Mouse (Mus musculus): Measurements from ENCODE around the gene Aox1. TPM values are rescaled to one million over a fixed set of nuclear protein-coding genes. Genes with fewer than 3 reads are reported as not detected.

Aox1 gene
- polyA plus RNA-seq, 1 experiment: 32.9 TPM

DNA sequence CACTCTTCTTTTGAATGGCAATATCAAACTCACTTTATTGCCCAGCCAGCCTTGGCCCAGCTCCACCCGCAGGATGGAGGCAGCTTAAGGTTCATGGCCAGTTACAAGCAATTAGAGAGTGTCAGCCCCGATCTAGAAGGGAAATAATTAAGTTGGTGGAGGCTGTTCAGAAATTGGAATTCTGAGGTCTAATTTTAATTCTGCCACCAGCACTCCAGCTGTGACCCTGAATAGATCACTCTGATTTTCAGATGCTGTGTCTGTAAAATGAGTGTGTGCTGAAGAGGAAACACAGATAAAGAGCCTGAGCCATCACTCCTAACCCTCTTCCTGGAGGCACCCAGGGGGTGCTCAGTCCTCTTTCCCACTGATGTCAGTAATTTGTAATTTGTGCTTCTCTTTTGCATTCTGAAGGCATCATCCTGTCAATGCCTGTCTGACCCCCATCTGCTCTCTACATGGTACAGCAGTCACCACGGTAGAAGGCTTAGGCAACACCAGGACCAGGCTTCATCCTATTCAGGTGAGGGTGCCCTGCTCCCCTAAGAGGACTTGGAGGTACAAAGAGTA lies 17.1 kb downstream of the Aox1 start:
- H3K4me1 ChIP-seq (ENCODE audit: control insufficient read depth, insufficient read depth, insufficient read length, low read length): no peaks in the 10 kb centered on the region
- no peak overlapping the region for H3K4me3 ChIP-seq (ENCODE audit: insufficient read depth, low read depth, low read length)
- no peak overlapping the region for H3K27ac ChIP-seq (replicated peaks; ENCODE audit: low read depth, low read length)

DNA sequence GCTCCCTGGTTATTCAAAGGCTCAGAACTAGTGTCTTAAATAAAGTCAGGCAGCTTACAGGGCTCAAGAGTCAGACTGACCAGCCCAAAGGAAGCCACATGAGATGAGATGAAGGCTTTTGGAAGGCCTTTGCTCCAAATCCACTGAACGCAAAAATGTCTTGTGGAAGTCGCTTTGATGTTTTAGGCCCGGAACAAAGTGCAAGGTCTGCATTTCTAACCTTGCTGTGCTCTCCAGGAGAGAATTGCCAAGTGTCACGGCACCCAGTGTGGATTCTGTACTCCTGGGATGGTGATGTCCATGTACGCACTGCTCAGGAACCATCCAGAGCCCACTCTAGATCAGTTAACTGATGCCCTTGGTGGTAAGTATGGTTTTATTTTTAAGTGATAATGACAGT lies 19.4 kb downstream of the Aox1 start:
- H3K4me1 ChIP-seq (ENCODE audit: control insufficient read depth, insufficient read depth, insufficient read length, low read length): no peaks in the 10 kb centered on the region
- no peak overlapping the region for H3K27ac ChIP-seq (replicated peaks; ENCODE audit: low read depth, low read length)
- H3K4me3 ChIP-seq (ENCODE audit: insufficient read depth, low read depth, low read length): no peak overlapping the region

DNA sequence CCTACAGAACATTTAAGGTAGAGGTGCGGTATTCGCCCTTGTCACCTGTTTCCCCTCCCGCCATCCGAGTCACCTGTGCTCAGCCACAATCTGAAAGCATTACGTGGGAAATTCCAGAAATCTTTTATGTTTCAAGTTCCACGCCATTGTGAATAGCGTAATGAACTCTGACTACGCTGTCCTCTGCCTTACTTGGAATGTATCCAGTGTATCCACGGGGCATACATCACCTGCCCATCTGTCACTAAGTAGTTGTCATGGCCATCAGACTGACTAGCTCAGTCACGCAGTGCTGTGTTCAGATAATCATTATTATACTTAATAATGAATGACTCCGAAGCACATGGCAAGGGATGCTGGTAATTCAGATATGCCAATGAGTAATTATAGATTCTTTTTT lies 25.9 kb downstream of the Aox1 start:
- H3K27ac ChIP-seq (replicated peaks; ENCODE audit: low read depth, low read length): no peak overlapping the region
- H3K4me1 ChIP-seq (ENCODE audit: control insufficient read depth, insufficient read depth, insufficient read length, low read length): no peaks in the 10 kb centered on the region
- no peak overlapping the region for H3K4me3 ChIP-seq (ENCODE audit: insufficient read depth, low read depth, low read length)

DNA sequence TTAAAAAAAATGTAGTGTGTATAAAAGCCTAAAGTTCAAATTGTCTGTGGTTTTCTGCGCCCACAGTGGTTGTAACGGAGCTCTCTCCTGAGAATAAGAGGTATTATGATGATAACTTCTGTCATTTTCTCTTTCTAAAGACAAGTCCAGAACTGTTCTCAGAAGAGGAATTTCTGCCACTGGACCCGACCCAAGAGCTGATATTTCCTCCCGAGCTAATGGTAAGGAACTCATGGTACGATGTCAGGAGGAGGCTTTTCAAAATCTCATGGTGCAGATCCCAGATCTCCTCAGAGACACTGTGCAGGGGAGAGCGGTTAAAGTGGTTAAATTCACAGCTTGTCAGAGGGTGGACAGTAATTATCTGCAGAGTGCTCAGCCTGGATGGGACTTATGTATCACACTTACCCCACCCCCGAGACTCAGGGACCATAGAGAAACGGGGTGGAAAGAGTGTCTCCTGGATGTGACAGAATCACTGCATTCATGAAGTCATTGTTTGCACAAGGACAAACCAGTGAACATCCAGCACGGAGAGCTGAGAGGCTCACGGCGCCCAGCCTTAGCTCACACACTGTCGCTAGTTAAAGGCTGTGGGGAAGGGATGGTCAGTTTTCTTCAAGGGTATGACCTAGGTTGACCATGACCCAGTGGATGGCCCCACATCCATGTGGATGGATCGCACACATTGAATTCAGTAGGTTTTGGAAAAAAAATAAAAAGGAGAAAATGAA lies 26.5 kb downstream of the Aox1 start:
- Histone ChIP-seq H3K27ac (replicated peaks; ENCODE audit: low read depth, low read length) (no peak overlapping the region; the same call in 1 of the 2 replicates), H3K4me1 (ENCODE audit: control insufficient read depth, insufficient read depth, insufficient read length, low read length) (no peaks in the 10 kb centered on the region), H3K4me3 (ENCODE audit: insufficient read depth, low read depth, low read length) (no peak overlapping the region)

DNA sequence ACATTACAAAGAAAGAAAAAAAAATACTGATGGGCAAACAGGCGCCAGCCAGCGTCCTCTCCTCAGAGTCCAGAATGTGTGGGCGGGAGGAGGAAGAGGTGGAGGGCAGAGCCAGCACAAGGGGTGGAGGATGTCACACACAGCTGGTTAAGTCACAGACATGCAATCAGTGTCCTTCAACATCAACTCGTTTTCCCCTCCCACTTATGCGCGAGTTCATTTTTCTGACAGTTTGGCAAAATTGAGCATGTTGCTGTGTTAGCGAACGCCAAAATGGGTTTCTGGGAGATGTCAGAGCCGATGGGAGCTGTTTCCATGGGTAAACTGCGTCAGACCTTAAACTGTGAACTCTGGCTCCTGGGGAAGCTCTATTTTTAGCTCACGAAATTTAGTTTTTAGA lies 27.2 kb downstream of the Aox1 start:
- Histone ChIP-seq H3K27ac (replicated peaks; ENCODE audit: low read depth, low read length) (no peak overlapping the region), H3K4me3 (ENCODE audit: insufficient read depth, low read depth, low read length) (no peak overlapping the region), H3K4me1 (ENCODE audit: control insufficient read depth, insufficient read depth, insufficient read length, low read length) (no peaks in the 10 kb centered on the region)

DNA sequence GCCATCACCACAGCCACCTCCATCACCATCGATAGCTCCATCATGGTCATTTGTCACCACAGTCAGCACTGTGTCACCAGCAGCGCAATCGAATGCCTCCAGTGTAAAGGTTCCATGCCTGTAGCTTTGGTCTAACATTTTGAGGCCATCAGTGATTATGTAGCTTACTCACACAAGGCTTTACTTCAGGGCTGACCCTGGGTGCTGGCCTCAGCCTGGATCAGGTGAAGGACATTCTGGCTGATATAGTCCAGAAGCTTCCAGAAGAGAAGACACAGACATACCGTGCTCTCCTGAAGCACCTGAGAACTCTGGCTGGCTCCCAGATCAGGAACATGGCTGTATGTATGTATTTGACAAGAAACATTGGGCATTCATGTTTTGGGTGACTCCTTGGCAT lies 29.1 kb downstream of the Aox1 start:
- Histone ChIP-seq H3K27ac (replicated peaks; ENCODE audit: low read depth, low read length) (no peak overlapping the region), H3K4me3 (ENCODE audit: insufficient read depth, low read depth, low read length) (no peak overlapping the region), H3K4me1 (ENCODE audit: control insufficient read depth, insufficient read depth, insufficient read length, low read length) (no peaks in the 10 kb centered on the region)

DNA sequence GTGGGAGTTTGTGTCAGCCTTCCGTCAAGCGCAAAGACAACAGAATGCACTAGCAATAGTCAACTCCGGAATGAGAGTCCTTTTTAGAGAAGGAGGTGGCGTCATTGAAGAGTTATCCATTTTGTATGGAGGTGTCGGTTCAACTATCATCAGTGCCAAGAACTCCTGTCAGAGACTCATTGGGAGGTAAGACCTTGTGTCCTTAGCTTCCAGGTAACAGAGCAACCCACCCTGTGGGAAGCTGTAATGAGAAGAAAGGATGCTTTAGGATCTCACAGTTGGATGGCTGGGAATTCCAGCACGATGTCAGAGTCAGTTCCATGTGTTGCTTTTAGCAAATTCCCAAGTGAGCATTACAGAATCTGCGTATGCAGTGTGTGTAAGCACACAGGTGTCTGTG lies 32.4 kb downstream of the Aox1 start:
- H3K4me1 ChIP-seq (ENCODE audit: control insufficient read depth, insufficient read depth, insufficient read length, low read length): no peaks in the 10 kb centered on the region
- no peak overlapping the region for H3K27ac ChIP-seq (replicated peaks; ENCODE audit: low read depth, low read length)
- no peak overlapping the region for H3K4me3 ChIP-seq (ENCODE audit: insufficient read depth, low read depth, low read length)

DNA sequence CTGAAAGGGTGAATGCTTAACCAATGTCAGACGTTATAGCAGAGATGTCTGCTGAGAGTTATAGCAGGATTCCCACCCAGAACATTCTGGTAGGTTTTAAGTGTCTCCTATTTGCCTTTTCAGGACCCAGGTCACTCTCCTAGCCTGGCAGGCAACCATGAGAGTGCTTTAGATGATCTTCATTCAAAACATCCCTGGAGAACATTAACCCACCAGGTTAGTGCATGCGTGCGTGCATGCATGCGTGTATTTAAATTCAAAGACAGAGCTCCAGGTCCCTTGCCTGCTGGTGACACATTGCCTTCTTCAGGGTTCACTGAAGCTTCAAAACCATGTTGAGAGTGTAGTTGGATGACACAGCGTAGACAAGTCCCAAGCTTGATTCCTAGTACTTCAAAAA lies 35.4 kb downstream of the Aox1 start:
- Histone ChIP-seq H3K27ac (replicated peaks; ENCODE audit: low read depth, low read length) (no peak overlapping the region), H3K4me3 (ENCODE audit: insufficient read depth, low read depth, low read length) (no peak overlapping the region), H3K4me1 (ENCODE audit: control insufficient read depth, insufficient read depth, insufficient read length, low read length) (no peaks in the 10 kb centered on the region)

DNA sequence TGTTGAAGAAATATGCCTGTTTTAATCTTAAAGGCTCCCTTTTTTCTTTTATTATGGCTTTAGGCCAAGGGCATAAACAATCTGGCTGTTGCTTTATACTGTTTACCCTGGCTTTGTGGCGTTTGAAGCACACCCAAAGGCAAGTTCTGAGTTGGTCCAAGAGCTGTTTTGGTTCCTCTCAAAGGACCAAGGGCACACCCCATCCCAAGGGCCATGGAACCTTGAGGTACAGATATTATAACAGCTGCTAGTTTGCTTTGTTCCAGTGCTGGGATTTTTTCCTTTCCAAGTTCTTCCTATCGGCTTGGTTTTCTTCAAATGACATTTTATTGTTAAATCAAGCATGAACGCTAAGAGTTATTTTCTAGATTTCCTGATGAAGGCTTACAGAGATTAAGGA lies 35.9 kb downstream of the Aox1 start:
- no peak overlapping the region for H3K27ac ChIP-seq (replicated peaks; ENCODE audit: low read depth, low read length)
- H3K4me3 ChIP-seq (ENCODE audit: insufficient read depth, low read depth, low read length): no peak overlapping the region
- no peaks in the 10 kb centered on the region for H3K4me1 ChIP-seq (ENCODE audit: control insufficient read depth, insufficient read depth, insufficient read length, low read length)

DNA sequence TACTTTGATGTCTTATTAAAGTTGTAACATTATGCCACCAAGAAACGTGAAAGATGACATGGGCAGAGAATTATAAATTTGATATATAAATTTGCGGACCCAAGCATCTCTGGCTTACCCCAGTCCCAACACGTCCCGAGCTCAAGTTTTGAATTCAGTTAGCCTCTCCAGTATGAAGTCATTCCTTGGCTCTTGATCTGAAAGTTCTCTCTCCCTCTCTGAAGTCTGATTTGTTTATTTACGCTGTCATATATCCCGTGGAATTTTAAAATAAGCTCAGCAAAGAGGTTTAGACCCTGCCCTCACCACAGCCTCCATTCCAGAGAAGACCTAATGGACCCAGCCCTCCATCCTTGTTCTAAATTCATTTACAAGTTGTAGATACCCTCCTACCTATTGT lies 39.5 kb downstream of the Aox1 start:
- Histone ChIP-seq H3K4me1 (ENCODE audit: control insufficient read depth, insufficient read depth, insufficient read length, low read length) (no peaks in the 10 kb centered on the region), H3K4me3 (ENCODE audit: insufficient read depth, low read depth, low read length) (no peak overlapping the region), H3K27ac (replicated peaks; ENCODE audit: low read depth, low read length) (no peak overlapping the region)

DNA sequence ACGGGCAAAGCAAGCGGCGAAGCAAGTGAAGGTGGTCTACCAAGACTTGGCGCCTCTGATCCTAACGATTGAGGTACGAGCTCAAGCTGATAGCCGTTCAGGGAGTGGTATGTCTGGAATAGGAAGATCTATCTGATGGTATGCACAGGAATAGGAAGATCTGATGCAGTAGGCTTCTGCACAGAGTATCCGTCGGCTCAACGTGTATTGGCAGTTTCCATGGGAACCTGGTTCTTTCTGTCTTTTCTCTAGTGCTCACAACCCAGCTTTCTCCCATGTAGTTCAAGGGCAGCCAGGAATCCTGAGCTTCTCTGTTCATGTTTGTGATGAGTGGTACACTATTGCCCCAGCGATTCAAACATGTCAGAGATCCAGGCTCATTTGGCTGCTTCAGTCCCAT lies 40.4 kb downstream of the Aox1 start:
- Histone ChIP-seq H3K4me3 (ENCODE audit: insufficient read depth, low read depth, low read length) (no peak overlapping the region), H3K27ac (replicated peaks; ENCODE audit: low read depth, low read length) (no peak overlapping the region), H3K4me1 (ENCODE audit: control insufficient read depth, insufficient read depth, insufficient read length, low read length) (no peaks in the 10 kb centered on the region)

DNA sequence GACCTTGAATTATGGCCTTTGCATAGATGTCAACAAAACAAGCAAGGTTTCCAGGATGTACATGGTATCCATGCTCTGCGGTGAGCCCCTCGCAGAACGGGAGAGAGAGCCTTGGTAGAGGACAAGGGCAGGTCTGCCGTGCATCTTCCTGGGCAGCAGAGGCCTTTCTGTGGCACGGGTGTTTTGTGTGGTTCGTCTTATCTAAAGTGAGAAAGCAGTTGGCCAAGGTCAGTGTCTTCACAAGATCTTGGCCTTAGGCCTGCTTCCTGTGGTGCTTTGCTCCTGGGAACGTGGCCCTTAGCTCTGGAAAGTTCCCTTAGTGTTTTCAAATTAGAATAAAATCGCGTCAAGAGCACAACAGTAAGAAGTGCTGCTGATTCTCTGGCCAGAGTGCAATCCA lies 41.3 kb downstream of the Aox1 start:
- Histone ChIP-seq H3K4me3 (ENCODE audit: insufficient read depth, low read depth, low read length) (no peak overlapping the region), H3K27ac (replicated peaks; ENCODE audit: low read depth, low read length) (no peak overlapping the region), H3K4me1 (ENCODE audit: control insufficient read depth, insufficient read depth, insufficient read length, low read length) (no peaks in the 10 kb centered on the region)

DNA sequence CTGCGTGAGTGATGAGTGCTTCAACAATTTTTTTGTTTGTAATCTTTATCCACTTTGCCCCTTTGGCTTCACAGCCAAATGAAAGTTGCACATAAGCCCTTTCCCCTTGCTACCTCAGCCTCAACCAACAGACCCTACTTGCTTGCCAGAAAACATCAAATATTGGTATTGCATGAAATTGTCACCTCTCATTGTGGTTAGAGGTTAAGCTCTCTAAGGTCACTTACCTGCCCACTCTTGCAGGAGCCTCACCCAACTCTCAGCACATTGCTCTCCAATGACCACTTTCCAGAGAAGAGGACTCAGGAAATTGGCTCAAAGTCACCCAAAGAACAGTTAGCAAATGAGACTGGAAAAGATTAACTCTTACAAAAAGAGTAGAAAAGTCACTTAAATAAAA lies 41.8 kb downstream of the Aox1 start:
- H3K4me3 ChIP-seq (ENCODE audit: insufficient read depth, low read depth, low read length): no peak overlapping the region
- H3K4me1 ChIP-seq (ENCODE audit: control insufficient read depth, insufficient read depth, insufficient read length, low read length): no peaks in the 10 kb centered on the region
- 0 out of 2 replicates have a peak overlapping the region, but pooled peaks have one; percentile 5 for H3K27ac ChIP-seq (replicated peaks; ENCODE audit: low read depth, low read length)

DNA sequence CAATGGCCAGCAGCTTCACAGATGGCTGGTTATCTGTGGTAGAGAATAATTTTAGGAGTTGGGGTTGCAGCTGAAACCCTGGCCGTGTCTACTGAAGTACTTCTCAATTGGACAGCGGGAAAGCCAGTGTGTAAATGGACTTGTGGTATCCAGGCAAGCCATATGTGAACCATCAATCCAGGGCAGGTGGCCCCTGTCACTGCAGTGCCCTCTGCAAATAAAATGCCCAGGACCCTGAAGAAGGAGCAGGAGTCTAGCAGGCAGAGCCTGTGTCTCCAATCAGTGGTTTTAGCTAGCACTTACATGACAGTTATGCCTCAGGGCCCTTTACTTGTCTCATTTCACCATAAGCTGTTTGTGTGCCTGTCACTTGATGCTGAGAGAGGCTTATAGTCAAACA lies 42.7 kb downstream of the Aox1 start:
- Histone ChIP-seq H3K4me1 (ENCODE audit: control insufficient read depth, insufficient read depth, insufficient read length, low read length) (no peaks in the 10 kb centered on the region), H3K27ac (replicated peaks; ENCODE audit: low read depth, low read length) (no peak overlapping the region), H3K4me3 (ENCODE audit: insufficient read depth, low read depth, low read length) (no peak overlapping the region)

DNA sequence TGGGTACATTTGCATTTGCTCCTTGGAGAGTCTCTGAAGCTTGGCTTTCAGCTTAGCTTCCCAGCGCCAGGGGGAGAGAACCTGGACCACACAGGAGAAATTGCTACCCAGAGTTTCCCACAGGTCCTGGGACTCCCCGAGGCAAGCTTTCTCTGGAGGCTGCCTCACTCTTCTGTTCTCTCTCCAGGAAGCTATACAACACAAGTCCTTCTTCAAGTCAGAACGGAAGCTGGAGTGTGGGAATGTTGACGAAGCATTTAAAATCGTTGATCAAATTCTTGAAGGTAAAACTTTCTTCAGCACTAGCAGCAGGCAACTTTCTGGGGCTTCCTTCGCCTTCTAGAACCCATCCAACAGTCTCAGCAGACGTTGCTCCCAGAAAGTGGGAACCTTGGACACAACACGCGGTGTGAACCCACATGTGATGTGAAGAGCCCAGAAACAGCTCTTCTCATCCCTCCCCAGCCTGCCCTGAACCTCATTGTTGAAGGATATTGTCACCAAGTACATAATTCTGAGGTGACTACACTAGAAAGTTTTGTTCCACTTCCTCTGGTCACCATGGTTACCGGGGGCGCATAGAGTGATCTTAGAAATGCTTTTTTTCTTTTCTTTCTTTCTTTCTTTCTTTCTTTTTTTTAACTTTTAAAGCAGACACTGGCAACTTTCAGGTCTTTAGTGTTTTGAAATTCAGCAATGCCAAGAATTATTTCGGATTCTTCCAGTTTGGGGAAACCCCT lies 43.4 kb downstream of the Aox1 start:
- Histone ChIP-seq H3K27ac (replicated peaks; ENCODE audit: low read depth, low read length) (no peak overlapping the region), H3K4me3 (ENCODE audit: insufficient read depth, low read depth, low read length) (no peak overlapping the region), H3K4me1 (ENCODE audit: control insufficient read depth, insufficient read depth, insufficient read length, low read length) (no peaks in the 10 kb centered on the region)

DNA sequence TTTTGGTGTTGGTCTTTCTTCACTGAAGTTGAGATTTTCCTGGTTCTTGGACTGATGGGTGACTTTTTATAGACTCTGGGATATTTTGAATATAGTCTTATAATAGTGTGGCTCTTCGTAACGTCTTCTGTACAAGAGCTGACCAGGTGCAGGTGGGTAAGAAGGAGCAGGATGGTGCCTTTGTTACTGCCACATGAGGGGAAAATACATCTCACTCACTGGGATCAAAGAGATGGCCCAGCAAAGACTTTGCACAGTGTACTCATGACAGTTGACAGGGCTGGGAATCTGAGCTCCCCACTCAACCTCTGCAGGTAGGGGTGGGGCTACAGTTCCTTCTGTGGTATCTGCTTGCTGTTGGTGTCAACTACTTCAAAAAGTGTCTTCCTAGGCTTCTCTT lies 44.5 kb downstream of the Aox1 start:
- Histone ChIP-seq H3K4me3 (ENCODE audit: insufficient read depth, low read depth, low read length) (no peak overlapping the region), H3K27ac (replicated peaks; ENCODE audit: low read depth, low read length) (no peak overlapping the region), H3K4me1 (ENCODE audit: control insufficient read depth, insufficient read depth, insufficient read length, low read length) (no peaks in the 10 kb centered on the region)

Data from brown adipose tissue, adult 24 weeks (tissue).